Mouse (Mus musculus) activated CD4-positive, CD25-positive, alpha-beta regulatory T cell, adult 4 months (primary cell): Measurements from ENCODE around the gene Pmpcb. TPM values are rescaled to one million over a fixed set of nuclear protein-coding genes. Genes with fewer than 3 reads are reported as not detected.

Experiments used
- ATAC-seq: one replicate; pipeline ENCODE4 v1.8.0; 2017
- polyA plus RNA-seq, 2 experiments: library from polyadenylated mRNA; unstranded; fragments of 100-300 nt; shearing (Covaris generic); gene quantifications; one replicate each; pipeline ENCODE4 v1.2.1; 2017

The Pmpcb gene
- polyA plus RNA-seq, 2 experiments from 2014 or later, result 69.6 to 84.4 TPM

DNA sequence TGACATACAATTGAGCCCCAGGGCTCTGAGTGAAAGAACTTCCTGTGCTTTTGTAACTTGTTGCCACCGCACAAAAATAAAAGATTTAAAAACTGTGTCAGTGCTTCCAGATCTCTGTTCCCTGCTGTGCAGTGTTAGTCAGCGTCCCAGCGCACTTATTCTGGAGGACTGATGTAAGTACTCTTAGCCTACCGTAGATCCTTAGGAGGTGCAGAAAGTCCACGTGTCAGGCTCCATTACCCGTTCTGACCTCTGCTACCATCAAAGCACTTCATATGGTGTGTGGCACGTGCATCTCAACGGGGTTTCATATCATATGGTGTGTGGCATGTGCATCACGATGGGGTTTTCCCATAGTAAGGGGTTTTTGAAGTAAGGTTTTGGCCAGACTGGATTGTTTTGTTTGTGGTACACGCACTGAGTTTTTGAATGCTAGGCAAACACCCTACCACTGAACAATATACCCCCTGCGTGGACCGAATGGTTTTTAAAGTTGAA, 66.8 kb downstream of the Pmpcb start:
- ATAC-seq, result no peak

DNA sequence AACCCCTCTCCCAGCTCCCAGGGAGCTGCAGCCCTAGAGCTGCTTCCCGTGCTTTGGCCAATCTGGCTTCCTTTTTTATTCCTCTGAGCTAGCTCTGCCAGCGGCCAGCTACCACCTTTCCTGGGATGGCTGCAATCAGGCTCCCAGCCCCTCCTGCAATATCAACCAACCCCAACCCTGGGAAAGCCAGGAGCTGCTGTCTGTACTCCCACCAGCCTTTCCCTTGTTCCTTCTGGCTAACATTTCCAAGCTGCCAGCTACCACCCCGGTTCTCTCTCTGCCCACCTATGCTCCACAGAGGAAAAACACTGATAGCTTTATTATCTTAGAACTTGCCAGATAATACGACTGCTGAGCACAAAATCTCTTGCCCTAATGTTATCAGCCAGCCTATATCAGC, 67.9 kb downstream of the Pmpcb start:
- no peak for ATAC-seq

Other genes starting within 250 kb of the Pmpcb start
- under 1 TPM in 1 of 2 experiments, not detected in 1; 0.16 TPM for gene Lrrc17, start 193.6 kb upstream of the Pmpcb start, polyA plus RNA-seq
- not detected for gene Fbxl13, start 91.5 kb upstream of the Pmpcb start, polyA plus RNA-seq
- gene Armc10, start 91.3 kb upstream of the Pmpcb start, polyA plus RNA-seq, result 10 to 100 TPM; 32.4 to 36.9 TPM
- gene Napepld, start 35.7 kb upstream of the Pmpcb start, polyA plus RNA-seq, result 1 to 10 TPM; 2.4 to 4.3 TPM
- gene Dnajc2, start 48.1 kb downstream of the Pmpcb start, polyA plus RNA-seq, result 10 to 100 TPM; 44.5 to 47.0 TPM
- 100 to 1,000 TPM; 141 to 161 TPM for gene Psmc2, start 48.1 kb downstream of the Pmpcb start, polyA plus RNA-seq
- not detected for gene Slc26a5, start 128.5 kb downstream of the Pmpcb start, polyA plus RNA-seq